Mouse (Mus musculus) induced T-regulatory cell, adult 2 months (primary cell): ENCODE results near the gene Ndufb3.
A peak's percentile ranks its signal among the peaks of the same experiment; 100 is the strongest.
"Not testable (repeated sequence)": the region's sequence is repeated elsewhere in the genome, so short reads cannot be mapped to it uniquely, and the experiment has no call there.

Experiments
- DNase-seq: peaks from one replicate; pipeline ENCODE4 v3.0.0-alpha.2; 2012; ENCODE audit warnings: low read depth

The Ndufb3 gene

DNA sequence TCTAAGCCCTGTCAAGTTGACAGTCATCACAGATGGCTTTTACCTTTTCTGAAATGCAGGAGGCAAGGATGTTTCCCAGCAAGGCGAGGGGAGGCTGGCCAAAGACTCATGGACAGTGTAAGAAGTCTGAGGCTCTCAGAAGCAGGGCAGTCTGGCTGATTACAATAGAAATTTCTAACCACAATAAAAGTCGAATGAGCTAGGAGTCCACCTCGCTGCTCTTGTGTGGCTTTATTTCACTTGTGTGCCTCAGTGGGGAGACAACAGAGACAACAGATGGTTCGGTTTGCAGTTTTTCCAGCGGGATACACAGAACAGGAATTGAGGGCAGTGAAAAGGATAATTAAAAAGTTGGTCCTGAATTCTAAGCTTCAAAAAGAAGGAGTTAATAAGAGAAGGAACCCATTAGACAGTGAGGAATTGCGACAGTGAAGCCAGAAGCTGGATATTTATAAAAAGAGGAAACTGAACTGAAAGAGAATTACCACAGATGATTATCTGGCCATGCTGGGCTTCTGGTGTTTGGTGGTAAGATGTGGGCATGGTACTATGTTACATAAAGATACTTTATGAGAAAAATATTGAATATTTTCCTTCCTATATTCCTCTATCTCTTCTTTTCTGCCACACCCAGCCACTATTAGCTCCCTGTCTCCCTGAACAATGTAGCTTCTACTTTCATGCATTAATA lies 31.9 kb downstream of the Ndufb3 start:
- DNase-seq = no peak

DNA sequence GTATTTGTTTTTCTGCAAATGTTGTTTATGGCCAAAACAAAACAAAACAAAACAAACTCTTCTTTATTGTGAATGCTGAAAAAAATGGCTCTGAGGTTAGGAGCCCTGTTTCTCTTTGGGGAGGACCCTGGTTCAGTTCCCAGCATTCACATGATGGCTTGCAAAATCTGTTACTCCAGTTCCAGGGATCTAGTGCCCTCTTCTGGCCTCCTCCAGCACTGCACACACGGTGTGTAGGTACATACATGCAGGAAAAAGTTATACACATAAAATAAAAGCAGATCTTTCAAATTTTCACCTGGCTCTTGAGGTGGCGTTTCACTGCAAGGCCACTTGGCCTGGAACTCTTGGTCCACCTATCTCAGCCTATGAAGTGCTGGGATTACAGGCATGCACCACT lies 32.6 kb downstream of the Ndufb3 start:
- DNase-seq = peak; percentile 14

DNA sequence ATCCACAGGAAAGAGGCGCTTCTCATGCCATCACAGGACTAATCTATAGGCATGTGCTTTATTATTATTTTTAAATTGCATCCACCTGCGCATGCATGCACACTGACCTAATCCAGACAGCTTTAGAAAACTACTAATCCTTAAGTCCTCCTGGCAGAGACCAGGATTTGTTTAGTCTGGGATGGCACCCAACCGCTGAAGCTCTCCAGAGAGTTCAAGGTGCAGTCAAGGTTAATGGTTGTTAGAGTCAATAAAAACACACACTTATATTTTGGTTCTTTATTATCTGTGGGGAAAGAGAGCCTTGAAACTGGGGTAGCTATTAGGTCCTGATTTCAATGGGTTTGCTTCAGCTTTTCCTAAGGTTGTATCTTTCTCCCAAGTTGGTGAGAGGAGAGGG lies 35.1 kb downstream of the Ndufb3 start:
- DNase-seq = no peak

DNA sequence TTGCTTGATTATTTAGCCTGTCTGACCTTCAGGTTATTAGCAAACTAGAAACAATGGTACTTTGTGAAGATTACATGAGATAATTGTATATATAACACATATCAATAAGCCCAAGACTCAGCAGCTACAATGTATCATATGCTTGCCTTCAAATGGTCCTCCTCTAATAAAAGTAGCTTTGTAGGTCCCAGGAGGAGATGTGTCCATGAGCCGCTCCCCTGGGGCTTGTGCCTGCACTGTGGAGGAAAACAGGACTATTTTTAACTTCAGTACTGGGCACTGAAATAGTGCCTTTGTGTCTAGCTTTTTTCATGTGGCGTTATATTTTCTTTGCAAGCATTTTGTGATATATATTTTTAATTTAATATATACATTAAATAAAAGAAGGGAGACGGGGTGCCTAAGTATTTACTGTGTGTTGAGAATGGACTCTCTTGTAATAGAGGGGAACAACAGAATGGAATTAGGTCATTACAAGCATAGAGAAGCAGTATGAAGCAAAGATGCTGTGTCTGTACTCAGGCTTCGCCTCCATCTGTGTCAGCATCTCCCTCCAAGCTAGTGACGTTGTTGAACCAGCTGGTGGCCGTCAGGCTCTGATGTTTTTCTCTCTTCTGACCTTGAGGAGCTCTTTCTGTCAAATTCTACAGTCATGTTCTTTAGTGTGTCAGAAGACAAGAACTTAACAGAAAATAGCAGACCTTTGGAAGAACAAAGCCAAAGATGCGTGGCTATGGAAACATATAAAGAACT lies 36.0 kb downstream of the Ndufb3 start:
- DNase-seq = no peak

DNA sequence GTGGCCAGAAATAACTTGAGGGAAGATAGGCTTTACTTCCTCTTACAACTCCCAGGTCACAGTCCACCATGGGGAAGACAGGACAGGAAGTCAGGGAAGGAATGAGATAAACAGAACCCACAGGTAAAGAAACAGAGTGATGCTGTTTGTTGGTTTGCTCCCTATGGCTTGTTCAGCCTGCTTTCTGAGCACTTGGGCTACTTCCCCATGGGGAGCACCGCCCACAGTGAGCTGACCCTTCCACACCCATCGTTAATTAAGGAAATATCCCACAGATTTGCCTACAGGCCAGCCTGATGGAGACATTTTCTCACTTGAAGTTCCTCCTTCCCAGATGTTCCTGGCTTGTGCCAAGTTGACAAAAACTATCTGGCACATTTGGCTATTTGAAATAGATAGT lies 42.7 kb downstream of the Ndufb3 start:
- not testable (repeated sequence) for DNase-seq
